Mouse (Mus musculus): ENCODE data around the gene Kdm2b. TPM values are rescaled to one million over a fixed set of nuclear protein-coding genes. Genes with fewer than 3 reads are reported as not detected.
A peak's percentile ranks its signal among the peaks of the same experiment; 100 is the strongest.

Gene Kdm2b
- total RNA-seq, 2 experiments from 2014 or later, result 26.2 to 26.5 TPM

- intact Hi-C loops (cut with DNase I), result no loop called here
- DNase-seq (ENCODE audit: low spot score in 2 of 2), result no peak
These were observed 87.4 kb downstream of the Kdm2b start for GRCm38 (mm10) chr5:122902228-122902627.

GRCm38 (mm10) chr5:122901666-122902065 is 88.0 kb downstream of the Kdm2b start:
- no peak for DNase-seq (ENCODE audit: low spot score in 2 of 2)
- intact Hi-C loops (cut with DNase I), result no loop called here

GRCm38 (mm10) chr5:122901179-122901578 is 88.4 kb downstream of the Kdm2b start:
- no peak for DNase-seq (ENCODE audit: low spot score in 2 of 2)
- intact Hi-C loops (cut with DNase I), result no loop called here

- intact Hi-C loops (cut with DNase I), result no loop called here
- no peak for DNase-seq (ENCODE audit: low spot score in 2 of 2)
These were observed 89.0 kb downstream of the Kdm2b start for GRCm38 (mm10) chr5:122900558-122901171.

- intact Hi-C loops (cut with DNase I), result loop anchor here (5.0 kb wide), 1 partner anchor 78 kb away; the partner anchor contains the start of gene Anapc5
- peak; percentile 79 to 88 for DNase-seq (ENCODE audit: low spot score in 2 of 2)
These were observed 89.7 kb downstream of the Kdm2b start for GRCm38 (mm10) chr5:122899777-122900557.

- DNase-seq (ENCODE audit: low spot score in 2 of 2), result no peak
- intact Hi-C loops (cut with DNase I), result loop anchor here (5.0 kb wide), 1 partner anchor 77 kb away; the partner anchor contains the start of gene Anapc5
These were observed 90.5 kb downstream of the Kdm2b start for GRCm38 (mm10) chr5:122898963-122899776.

GRCm38 (mm10) chr5:122898153-122898552 is 91.5 kb downstream of the Kdm2b start:
- DNase-seq (ENCODE audit: low spot score in 2 of 2), result no peak
- intact Hi-C loops (cut with DNase I), result loop anchor here (5.0 kb wide), 1 partner anchor 76 kb away; the partner anchor contains the start of gene Anapc5

GRCm38 (mm10) chr5:122894821-122895220 is 94.8 kb downstream of the Kdm2b start:
- intact Hi-C loops (cut with DNase I), result loop anchor here (5.0 kb wide), 1 partner anchor 73 kb away; the partner anchor contains the start of gene Anapc5
- DNase-seq (ENCODE audit: low spot score in 2 of 2), result no peak

GRCm38 (mm10) chr5:122894007-122894637 is 95.5 kb downstream of the Kdm2b start:
- intact Hi-C loops (cut with DNase I), result no loop called here
- DNase-seq (ENCODE audit: low spot score in 2 of 2), result peak; percentile 53 to 87

- intact Hi-C loops (cut with DNase I), result no loop called here
- no peak for DNase-seq (ENCODE audit: low spot score in 2 of 2)
These were observed 96.4 kb downstream of the Kdm2b start for GRCm38 (mm10) chr5:122893270-122893669.

GRCm38 (mm10) chr5:122890396-122890795 is 99.2 kb downstream of the Kdm2b start:
- DNase-seq (ENCODE audit: low spot score in 2 of 2), result no peak
- intact Hi-C loops (cut with DNase I), result no loop called here

GRCm38 (mm10) chr5:122888612-122889214 is 100.9 kb downstream of the Kdm2b start:
- intact Hi-C loops (cut with DNase I), result no loop called here
- DNase-seq (ENCODE audit: low spot score in 2 of 2), result no peak

GRCm38 (mm10) chr5:122887926-122888611 is 101.6 kb downstream of the Kdm2b start:
- no peak for DNase-seq (ENCODE audit: low spot score in 2 of 2)
- intact Hi-C loops (cut with DNase I), result no loop called here

GRCm38 (mm10) chr5:122887033-122887432 is 102.6 kb downstream of the Kdm2b start:
- intact Hi-C loops (cut with DNase I), result no loop called here
- no peak for DNase-seq (ENCODE audit: low spot score in 2 of 2)

GRCm38 (mm10) chr5:122884594-122885348 is 104.9 kb downstream of the Kdm2b start:
- DNase-seq (ENCODE audit: low spot score in 2 of 2), result no peak
- intact Hi-C loops (cut with DNase I), result loop anchor here (5.0 kb wide), 1 partner anchor 72 kb away; no protein-coding TSS in a partner anchor

- no peak for DNase-seq (ENCODE audit: low spot score in 2 of 2)
- intact Hi-C loops (cut with DNase I), result loop anchor here (5.0 kb wide), 1 partner anchor 71 kb away; no protein-coding TSS in a partner anchor
These were observed 105.9 kb downstream of the Kdm2b start for GRCm38 (mm10) chr5:122883652-122884235.

- intact Hi-C loops (cut with DNase I), result loop anchor here (5.0 kb wide), 1 partner anchor 71 kb away; no protein-coding TSS in a partner anchor
- no peak for DNase-seq (ENCODE audit: low spot score in 2 of 2)
These were observed 106.4 kb downstream of the Kdm2b start for GRCm38 (mm10) chr5:122883237-122883636.

All from left cerebral cortex, postnatal 25 days (tissue).